Mouse (Mus musculus) spleen, adult 2 months (tissue): ENCODE results near the gene Yeats4.

Experiments
- CTCF ChIP-seq: fragments of 200-500 bp; IDR thresholded peaks from 2 replicates; pipeline ENCODE4 v1.5.1; 2011; ENCODE audit warnings: mild to moderate bottlenecking, inconsistent platforms; ENCODE audit not compliant: insufficient read depth, insufficient read length, insufficient replicate concordance; ENCODE audit errors: extremely low read depth
- POLR2A ChIP-seq: fragments of 200-500 bp; IDR thresholded peaks from 2 replicates; pipeline ENCODE4 v1.6.1; 2011; ENCODE audit warnings: low read depth, low read length, inconsistent platforms

DNA sequence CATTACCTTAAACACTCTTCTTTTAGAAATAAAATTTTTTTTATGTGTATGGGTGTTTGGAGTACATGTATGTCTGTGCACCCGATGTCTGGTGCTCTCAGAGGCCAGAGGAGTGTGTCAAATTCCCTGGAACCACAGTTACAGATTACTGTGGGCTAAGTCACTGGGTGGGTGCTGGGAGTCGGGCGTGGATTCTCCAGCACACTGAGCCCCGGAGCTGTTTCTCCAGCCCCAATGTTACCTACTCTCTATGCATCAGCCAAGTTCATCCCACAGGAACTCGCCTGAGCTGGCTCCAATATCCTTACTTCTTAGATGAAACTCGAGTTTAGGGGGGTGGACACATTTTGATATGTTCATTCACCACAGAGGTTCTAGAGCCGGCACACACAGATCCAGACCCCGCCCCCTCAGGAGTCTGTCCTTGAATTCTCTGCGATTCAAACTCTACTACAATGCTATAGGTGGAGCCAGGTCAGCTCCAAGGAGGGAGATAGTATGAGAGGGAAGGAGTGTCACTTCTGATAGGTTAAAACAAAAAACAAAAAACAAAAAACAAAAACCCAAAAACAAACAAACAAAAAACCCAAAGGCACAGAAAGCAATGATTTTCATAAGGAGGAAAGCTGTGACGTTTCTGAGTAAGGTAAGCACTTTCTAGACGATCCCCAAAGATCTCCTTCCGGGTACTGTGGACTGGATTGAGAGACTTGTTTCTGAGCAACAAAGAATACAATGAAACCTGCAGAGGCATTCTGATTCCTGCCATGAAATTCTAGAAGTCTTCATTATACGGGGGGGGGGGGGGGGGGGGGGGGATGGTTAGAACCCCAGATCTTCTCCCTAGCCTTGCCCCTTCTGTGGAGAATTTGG lies 50.5 kb downstream of the Yeats4 start:
- no peak for TF ChIP-seq CTCF
- TF ChIP-seq POLR2A = no peak
